Mouse (Mus musculus): ENCODE measurements around the gene Acad10.
A peak's percentile ranks its signal among the peaks of the same experiment; 100 is the strongest.
"Not testable (repeated sequence)": the region's sequence is repeated elsewhere in the genome, so short reads cannot be mapped to it uniquely, and the experiment has no call there.

Gene Acad10

GRCm38 (mm10) chr5:121656866-121657265, 3.4 kb downstream of the Acad10 start:
- DNase-seq, result peak; percentile 39

- DNase-seq, result no peak
These were observed 5.8 kb downstream of the Acad10 start for GRCm38 (mm10) chr5:121654526-121654925.

- no peak for DNase-seq
These were observed 11.2 kb downstream of the Acad10 start for GRCm38 (mm10) chr5:121649134-121649533.

- no peak for DNase-seq
These were observed 20.7 kb downstream of the Acad10 start for GRCm38 (mm10) chr5:121639601-121640000.

- DNase-seq, result no peak
These were observed 23.0 kb downstream of the Acad10 start for GRCm38 (mm10) chr5:121637296-121637695.

GRCm38 (mm10) chr5:121634668-121635067, 25.6 kb downstream of the Acad10 start:
- DNase-seq, result no peak

GRCm38 (mm10) chr5:121632804-121633203, 27.5 kb downstream of the Acad10 start:
- DNase-seq, result no peak

GRCm38 (mm10) chr5:121631106-121631647, 29.1 kb downstream of the Acad10 start:
- DNase-seq, result peak; percentile 14

GRCm38 (mm10) chr5:121627871-121628270, 32.4 kb downstream of the Acad10 start:
- peak; percentile 90 for DNase-seq

GRCm38 (mm10) chr5:121623241-121623640, 37.1 kb downstream of the Acad10 start:
- DNase-seq, result no peak

- no peak for DNase-seq
These were observed 39.2 kb downstream of the Acad10 start for GRCm38 (mm10) chr5:121621102-121621501.

- DNase-seq, result peak; percentile 87
These were observed 41.5 kb downstream of the Acad10 start, which contains the start of gene Acad12 for GRCm38 (mm10) chr5:121618592-121619513. TSS of gene Acad12 (minus strand) at chr5:121618938.

GRCm38 (mm10) chr5:121614921-121615320, 45.4 kb downstream of the Acad10 start:
- peak; percentile 33 for DNase-seq

GRCm38 (mm10) chr5:121612036-121612435, 48.3 kb downstream of the Acad10 start:
- DNase-seq, result no peak

GRCm38 (mm10) chr5:121609556-121610135, 50.7 kb downstream of the Acad10 start:
- DNase-seq, result not testable (repeated sequence)

- DNase-seq, result peak; percentile 90
These were observed 54.2 kb downstream of the Acad10 start for GRCm38 (mm10) chr5:121606151-121606550.

- DNase-seq, result not testable (repeated sequence)
These were observed 56.5 kb downstream of the Acad10 start for GRCm38 (mm10) chr5:121603815-121604214.

GRCm38 (mm10) chr5:121601547-121602299, 58.6 kb downstream of the Acad10 start:
- peak; percentile 98 for DNase-seq

- DNase-seq, result no peak
These were observed 61.3 kb downstream of the Acad10 start for GRCm38 (mm10) chr5:121598871-121599610.

- DNase-seq, result no peak
These were observed 62.2 kb downstream of the Acad10 start for GRCm38 (mm10) chr5:121597991-121598537.

- DNase-seq, result no peak
These were observed 63.0 kb downstream of the Acad10 start for GRCm38 (mm10) chr5:121597332-121597731.

- DNase-seq, result no peak
These were observed 64.1 kb downstream of the Acad10 start for GRCm38 (mm10) chr5:121596226-121596625.

All from lung, postnatal 14 days (tissue).